Mouse (Mus musculus) cerebellum, postnatal 4 days (tissue): Measurements from ENCODE around the gene Gnl3l.

Source experiments
- DNase-seq, 2 experiments: peaks; one replicate each; pipeline ENCODE4 v3.0.0; 2022; ENCODE audit warnings: low spot score in 2 of 2, mixed read lengths in 1 of 2

Gene Gnl3l

DNA sequence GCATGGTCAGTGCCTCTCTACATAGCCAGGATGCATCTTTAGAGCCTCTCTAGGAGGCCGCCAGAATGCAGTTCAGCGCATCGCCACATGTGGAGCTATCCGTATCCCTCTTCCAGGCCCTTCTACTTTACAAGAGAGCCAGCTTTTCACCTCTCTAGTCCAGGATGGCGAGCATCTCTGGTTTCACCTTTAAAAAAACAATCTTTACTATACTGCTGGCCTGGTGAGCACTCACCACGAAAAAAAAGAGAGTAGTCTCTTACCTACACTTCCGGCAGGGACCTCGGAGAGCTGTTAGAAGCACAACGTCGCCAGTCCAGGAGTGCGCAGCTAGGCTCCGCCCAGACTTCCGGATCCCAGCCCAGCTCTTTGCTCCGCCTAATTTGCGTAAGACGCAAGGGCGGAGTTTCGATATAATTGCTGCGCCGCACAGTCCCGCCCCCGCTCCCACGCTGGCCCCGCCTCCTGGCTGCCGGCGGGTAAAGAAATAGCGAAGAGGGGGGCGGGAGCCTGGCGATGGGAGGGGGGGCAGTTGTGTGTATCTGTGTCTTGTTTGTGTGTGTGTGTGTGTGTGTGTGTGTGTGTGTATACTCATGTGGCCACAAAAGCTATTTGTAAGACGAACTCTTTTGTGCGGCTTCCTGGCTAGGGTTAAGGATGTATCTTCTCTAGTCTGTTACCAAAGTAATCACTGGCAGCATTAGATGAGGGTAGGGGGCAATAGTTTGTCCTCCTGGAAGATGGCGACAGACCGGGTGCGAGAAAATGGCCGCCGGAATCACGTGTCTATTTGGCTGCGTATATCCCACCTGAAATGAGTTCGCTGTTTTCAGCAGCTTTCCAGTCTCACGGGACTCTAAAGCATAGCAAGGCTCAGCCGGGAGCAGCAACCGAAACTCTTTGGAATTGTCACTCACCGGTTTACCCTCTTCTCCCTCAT, at the start of gene Gnl3l:
Gene Gnl3l (minus strand): TSS at position 385 of the 940 bp plus-strand sequence.
- DNase-seq = peak; percentile 50 to 80

DNA sequence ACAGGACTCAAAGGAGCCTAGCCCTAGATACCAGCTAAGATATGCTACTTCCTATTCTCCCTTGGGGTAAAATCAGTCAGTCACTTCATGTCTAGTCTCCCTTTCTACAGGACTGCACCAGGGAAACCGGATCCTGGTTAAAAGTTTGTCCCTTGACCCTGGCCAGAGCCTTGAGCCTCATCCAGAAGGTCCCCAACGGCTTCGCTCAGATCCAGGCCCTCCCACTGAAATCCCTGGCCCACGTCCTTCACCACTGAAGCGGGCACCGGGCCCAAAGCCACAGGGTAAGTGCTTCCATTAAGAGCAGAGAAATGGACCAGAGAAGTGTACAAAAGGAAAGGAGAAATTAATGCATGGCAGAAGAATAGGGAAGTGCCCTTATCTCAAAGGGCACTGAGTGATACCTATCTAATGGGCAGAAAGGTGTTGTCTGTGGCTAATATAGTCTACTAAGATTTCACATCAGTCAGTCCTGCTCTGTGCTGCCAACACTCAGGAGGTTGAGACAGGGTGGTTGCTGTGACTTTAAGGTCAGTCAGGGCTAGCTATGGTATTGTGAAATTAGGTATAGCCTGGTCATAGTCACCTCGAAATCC, 49.0 kb upstream of the Gnl3l start:
- DNase-seq = no peak

DNA sequence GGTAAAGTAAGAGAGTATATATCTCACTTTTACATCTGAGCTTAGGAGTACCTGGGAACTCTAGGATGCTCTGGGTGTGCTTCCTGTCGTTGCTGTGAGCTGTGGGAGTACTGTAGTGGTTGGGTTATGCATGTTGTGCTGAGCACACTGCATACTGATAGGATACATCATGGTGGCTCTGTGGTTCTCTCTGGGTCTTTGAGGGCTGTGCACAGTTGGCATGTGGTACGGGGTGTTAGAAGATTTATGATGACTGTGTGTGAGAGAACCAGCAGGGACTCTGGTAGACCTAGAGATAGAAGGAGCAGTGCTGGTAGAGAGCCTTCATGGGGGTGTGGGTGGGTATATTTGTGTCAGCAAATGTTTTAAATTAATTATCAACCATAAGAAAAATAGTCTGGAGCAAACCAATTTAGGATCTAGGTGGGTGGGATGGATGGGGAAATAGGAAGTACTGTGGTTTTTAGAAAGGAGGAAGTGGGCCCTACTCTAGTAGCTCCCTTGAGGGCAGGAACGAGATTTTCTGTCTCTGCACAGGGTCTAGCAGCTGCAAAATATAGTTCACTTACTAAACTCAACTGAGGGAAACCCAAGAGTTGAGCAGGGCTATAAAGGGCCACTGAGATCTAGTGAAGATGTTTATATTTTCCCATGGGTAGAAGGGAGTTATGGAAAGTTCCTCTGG, 44.6 kb upstream of the Gnl3l start:
- DNase-seq = no peak

DNA sequence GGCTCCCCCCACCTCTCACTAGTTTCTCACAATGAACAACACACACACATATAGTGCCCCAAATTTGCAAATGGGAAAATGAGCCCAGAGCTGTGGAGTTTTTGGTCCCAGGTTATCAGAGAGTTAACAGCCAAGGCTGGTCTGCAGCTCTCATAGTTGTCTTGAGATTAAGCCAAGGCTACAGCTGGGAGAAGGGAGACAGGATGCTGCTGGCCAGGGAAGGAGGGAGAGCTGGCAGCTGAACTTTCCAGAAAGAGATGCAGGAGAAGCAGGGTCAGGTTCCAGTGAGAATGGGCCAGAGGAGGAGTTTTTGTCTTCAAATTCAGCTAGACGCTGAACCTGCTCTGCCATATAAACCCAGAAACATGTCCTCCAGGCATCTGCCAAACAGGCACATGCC, 42.2 kb upstream of the Gnl3l start:
- DNase-seq = no peak

DNA sequence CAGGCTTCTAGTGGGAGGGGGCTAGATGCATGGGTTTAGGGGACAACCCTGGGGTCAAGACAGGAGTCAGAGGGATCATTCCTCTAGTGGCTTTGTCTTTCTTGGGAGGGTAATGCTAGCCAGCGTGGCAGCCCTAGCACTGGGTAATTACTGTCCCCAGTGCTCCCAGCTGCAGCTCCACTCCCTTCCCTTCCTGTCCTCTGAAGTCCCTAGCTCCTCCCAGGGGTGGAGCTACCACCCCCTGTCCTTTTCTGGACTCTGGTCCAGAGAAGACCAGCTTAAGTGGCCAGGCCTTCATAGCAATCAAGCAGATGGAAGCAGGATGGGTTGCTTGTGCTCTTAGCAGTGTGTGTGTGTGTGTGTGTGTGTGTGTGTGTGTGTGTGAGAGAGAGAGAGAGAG, 38.4 kb upstream of the Gnl3l start:
- DNase-seq = no peak

DNA sequence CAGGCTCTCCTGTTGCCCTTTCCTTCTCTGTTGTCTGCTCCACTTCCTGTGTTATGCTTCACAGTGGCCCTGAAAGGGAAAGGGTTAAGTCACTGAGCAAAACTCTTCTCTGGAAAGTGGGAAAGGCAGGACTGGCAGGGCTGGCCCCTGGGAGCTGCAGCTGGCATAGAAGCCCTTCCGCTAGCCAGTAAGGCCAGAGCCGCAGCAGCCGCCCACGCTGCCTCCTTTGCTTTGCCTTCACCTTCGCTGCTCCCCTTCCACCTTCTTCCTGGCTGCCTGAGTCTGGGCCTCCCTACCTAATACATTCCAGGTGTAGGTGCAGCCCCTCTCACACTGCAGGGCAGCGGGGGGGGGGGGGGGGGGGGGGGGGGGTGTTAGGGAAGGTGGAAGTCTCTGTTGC, 37.4 kb upstream of the Gnl3l start:
- no peak for DNase-seq

DNA sequence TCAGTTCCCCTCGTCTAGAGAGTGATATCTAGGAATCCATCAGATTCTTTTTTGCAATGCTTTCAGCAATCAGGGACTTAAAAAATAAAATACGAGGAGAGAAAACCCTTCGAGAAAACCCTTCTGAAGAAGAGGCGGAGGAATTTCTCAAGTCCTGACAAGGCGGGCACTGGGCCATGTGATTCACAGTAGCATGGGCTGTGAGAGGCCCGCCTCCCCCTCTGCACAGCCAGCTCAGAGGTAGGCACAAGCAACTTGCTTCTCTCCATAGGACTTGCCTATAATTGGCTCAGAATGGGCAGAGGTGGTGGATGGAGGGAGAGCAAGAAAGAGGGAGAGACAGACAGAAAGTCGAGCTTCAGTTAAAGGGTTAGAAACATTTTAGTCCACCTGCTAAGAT, 33.2 kb upstream of the Gnl3l start:
- no peak for DNase-seq

DNA sequence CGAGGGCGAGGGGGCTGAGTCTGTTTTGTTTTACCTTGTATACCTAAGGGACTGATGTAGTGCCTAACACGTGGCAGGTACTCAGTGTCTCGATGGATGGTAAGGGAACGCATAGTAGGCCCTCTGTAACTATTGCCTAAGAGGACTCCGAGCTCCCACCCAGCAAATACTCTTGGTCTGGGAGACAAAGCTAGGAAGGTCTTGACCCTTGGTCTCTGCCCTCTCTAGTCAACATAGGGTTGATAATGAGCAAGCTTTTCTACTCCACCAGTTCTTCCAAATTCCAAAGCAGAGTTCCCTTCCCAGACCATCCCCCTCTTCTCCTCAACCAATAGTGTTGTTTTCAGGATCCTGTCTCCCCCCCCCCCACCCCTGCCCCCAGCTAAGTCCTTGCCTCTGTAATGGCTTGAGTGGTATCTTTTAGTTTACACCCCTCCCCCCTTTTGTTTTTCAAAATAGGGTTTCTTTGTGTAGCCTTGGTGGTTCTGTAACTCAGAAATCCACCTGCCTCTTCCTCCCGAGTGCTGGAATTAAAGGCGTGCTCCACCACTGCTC, 32.6 kb upstream of the Gnl3l start:
- DNase-seq = no peak

DNA sequence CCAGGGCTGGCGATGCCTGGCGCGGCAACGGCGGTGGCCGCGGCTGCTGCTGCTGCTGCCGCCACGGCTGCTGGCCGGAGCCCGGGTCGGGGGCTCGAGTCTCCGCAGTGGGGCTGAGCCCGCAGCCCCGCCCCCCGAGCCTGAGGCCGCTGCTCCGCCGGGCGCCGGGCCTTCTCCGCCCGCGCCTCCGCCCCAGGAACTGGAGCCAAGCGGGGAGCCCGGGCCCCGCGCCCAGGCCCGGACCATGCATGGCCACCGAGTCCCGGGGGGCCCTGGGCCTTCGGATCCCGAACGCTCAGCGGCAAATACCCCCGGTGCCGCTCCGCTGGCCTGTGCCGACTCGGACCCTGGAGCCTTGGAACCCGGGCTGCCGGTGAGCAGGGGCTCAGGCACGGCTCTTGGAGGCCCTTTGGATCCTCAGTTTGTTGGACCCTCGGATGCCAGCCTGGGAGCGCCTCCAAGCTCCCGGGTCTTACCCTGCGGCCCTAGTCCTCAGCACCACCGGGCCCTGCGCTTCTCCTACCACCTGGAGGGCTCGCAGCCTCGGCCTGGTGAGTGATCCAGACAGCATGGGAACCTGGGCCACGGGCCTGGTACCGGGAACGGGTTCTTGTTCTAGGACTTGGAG, 30.4 kb upstream of the Gnl3l start:
- peak in 1 of 2 experiments; percentile 23 for DNase-seq

DNA sequence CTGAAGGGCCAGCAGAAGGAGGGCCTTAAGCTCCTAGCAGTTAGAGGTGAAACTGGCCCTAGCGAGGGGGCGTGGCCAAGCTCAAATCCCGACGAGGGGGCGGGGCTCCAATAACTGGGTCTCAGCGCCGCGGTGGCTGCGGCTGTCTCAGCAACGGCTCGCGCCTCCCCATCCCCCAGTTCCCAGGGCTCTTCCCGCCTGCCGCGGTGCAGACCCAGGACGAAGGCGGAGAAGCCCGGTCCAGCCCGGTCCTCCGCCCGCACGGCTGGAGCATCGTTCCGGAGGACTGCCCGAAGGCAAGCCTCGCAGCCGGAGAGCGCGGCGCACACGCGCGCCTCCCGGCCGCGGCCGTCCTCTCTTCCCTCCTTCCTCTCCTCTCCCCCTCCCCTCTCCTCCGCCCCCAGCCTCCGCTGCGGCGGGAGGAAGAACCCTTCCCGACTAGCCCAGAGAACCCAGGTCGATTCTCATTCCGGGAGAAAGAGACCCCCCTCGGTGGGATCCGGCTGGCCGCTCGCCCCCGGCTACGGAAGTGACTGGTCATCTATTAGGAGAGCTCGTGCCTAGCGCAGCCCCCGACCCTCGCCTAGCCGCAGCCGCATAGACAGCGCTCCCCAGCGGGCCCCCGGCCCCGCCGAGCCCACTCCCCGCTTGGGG, 29.8 kb upstream of the Gnl3l start:
- peak; percentile 52 to 82 for DNase-seq

DNA sequence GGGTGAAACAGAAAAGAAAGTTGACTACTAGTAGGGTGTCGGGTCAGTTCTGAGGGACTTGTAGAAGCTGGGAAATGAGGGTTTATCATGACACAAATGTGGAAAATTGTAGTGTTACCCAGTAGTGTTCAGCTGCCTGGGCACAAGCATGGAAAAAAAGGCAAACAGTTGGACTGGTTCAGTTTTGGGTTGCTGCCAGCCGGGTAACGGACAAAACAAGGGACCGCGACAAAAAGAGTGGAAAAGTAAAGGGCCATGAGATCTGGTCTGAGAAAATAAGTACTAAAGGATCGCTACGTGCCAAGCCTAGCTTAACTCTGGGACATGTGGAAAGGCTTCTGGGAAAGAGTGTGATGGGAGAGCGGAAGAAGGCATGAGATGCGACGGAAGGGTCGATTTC, 29.2 kb upstream of the Gnl3l start:
- DNase-seq = peak in 1 of 2 experiments; percentile 17

DNA sequence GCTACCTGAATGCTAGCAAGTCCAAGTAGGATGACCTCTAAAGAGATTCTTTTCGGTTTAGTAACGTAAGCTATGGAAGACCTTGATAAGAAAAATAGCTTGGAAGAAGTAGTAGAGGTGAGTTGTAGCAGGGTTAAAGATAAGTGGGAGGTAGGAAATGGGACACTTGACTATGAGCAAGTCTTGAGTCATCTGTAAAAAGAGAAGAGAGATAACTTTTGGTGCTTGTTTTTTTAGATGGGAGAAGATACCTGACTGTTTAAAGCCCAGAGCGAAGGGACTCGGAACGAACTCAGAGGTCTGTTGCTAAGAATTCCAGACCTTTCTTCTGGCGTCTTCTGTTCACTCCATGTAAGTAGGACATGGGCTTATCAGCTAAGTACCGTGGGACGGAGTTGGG, 28.7 kb upstream of the Gnl3l start, which contains the start of gene Fgd1:
Gene Fgd1 (plus strand): TSS at position 301 of the 400 bp plus-strand sequence.
- no peak for DNase-seq

DNA sequence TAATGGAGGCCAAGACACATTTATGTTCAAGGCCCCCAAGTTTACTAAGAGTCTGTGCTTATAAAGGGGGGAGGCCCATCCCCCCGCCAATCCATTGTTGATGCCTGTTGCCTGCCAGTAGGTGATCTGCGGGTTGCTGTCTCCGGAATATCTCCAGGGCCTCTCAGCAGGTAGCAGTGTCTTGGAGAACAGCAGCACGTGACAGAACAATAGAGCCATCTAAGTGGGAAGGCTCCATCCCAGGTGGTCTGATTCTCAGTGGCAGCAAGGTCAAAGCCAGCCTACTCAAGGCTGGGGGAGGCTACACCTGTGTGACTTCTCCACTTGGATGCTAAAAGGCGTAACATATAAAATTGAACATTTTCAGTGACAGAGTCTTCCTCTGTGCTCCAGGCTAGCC, 24.1 kb upstream of the Gnl3l start:
- no peak for DNase-seq

DNA sequence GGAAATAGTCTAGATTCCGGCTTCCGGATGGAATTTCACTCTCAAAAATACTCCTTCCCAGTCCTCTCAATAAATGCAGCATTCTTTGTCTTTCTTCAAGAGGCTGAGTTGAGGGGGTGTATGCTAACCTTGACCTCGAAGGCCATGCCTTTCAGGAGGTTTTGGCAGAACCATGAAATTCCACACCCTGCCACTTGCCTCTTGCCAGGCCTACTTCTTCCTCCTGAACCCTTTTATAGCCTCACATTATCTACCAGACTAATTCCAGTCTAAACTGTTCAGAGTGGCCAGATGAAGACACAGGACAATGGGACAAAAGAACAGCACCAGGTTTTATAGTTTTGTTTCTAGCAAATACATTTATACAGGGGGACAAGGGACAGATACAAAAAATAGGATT, 14.3 kb upstream of the Gnl3l start:
- DNase-seq = no peak

DNA sequence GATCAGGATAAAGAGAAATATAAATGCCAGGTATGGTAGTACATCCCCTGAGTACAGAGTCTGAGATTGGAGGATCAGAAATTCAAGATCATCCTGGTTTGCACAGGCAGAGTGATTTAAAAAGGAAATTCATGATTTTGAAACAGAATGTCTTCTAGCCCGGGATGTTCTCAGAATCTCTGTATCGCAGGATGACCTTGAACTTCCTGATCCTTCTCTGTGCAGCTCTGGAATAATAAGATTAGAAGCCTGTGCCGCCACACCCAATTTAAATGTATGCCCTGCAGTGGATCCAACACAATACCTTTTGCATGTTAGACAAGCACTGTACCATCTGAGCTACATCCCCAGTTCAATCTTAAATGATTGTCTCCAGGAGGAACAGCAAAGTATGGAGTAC, 1.7 kb upstream of the Gnl3l start:
- DNase-seq = no peak

DNA sequence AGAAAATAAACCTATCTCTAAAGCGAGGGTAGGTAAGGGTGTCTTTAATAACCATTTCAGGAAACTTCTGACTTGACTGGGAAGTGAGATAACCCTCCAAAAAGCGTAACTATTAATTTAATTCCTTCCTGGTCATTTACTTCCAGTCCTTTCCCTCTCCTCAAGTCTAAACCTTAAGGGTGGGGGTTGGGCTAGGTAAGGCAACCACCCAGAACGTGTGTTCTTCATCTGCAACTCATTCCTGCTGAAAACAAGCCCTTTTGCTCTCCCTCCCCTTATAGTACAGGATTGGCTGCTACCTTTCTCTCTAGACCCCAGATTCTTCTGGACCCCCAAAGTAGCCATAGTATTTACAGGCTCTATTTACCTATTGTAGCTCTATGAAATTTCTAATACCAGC, 775 bp upstream of the Gnl3l start:
- DNase-seq = no peak

DNA sequence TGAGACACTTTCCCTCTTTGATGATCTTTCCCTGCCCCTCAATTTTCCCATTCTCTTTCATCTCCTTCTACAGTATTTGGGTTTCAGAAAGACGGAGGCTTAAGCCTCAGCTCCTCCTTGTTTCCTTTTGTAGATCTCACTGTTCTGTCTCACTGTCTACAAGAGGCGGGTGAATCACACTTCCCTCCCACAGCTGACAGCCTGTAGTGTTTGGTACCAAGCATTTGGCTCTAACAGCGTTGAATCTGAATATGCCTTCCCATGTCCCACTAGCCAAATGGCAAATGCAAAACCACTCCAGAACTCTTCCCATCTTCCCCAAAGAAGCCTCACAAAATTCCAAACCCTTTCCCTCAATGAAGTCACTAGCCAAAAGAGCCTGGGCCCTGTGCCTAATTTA, 20.3 kb downstream of the Gnl3l start:
- no peak for DNase-seq

DNA sequence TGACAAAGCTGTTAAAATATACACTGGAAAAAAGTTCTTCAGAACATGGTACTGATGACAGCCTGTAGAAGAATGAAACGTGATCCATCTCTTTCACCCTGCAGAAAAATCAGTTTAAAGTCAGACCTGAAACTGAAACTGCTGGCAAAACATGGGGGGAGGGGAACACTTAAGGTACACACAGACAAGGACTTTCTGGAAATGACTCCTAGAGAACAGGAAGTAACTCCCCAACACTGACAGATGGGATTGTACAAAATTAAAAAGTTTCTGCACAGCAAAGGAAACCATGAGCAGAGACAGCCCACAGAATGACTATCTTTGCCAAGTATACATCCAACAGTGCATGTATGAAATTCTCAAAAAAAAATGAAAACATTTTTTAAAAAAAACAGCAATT, 35.5 kb downstream of the Gnl3l start:
- DNase-seq = no peak

DNA sequence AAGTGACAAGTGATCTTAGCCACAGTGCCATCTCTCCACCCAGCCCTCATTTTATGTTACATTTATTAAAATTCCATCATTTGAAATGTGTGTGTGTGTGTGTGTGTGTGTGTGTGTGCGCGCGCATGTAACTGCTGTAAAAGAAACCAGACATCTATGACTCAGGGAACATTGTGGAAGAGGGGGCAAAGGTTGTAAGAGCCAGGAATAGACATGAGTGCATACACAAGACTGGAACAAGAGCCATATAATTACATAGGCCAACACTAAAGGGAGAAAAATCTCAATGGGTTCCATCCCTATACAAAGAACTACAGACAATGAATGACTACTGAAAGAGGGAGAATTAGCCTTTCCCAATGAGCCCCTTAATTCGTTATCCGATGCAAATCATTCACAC, 41.7 kb downstream of the Gnl3l start:
- DNase-seq = no peak

DNA sequence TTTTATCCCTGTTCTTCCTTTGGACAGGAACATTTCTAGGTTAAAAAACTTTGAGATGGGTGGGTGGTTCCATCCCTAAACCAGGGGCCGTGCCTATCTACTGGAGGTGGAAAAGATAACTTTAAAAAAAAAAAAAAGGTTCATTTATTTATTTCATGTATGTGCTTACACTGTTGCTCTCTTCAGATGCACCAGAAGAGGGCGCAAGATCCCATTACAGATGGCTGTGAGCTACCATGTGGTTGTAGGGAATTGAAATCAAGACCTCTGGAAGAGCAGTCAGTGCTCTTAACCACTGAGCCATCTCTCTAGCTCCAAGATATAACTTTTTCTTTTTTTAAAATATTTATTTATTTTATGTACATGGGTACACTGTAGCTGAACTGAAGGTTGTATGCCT, 54.1 kb downstream of the Gnl3l start:
- DNase-seq = no peak

DNA sequence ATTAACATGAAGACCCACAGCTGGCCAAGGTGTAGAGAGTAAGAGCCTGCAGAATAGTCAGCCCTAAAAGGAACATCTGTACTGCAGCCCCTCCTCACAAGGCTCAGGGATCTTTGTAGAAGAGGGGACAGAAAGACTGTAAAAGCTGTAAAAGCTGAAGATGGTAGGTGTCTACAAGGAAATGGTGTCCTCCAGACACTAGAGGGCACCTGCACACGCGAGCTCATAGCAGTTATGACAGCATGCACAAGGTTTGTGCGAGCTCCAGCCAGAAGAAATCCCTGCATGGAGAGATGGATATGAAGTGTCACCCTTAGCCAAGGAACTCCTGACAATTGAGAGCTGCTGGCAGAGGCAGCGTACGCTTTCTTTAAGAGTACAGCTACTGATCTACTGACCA, 56.4 kb downstream of the Gnl3l start:
- no peak for DNase-seq
